Mouse (Mus musculus) cerebellum, adult 18-20 months (tissue): Measurements from ENCODE around the gene Mpl.

Experiments used
- DNase-seq, 2 experiments: peaks; one replicate each; pipeline ENCODE4 v3.0.0; 2021

The Mpl gene

DNA sequence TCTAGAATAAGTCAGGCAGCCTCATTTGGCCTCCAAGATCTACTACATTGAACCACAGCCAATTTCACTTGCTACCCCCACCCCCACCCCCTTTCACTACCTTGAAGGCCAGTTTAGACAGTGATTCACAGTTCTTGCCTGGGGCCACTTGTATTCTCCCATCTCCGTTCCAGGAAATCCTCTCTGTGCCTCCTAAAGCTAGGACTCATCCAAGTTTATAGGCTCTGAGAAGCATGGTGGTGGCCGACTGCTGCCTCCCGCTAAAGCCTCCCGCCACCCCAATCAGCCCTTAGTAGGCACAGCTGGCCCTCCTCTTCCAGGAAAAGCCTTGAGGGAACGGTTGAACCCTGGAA is 29.9 kb downstream of the Mpl start:
- no peak for DNase-seq

DNA sequence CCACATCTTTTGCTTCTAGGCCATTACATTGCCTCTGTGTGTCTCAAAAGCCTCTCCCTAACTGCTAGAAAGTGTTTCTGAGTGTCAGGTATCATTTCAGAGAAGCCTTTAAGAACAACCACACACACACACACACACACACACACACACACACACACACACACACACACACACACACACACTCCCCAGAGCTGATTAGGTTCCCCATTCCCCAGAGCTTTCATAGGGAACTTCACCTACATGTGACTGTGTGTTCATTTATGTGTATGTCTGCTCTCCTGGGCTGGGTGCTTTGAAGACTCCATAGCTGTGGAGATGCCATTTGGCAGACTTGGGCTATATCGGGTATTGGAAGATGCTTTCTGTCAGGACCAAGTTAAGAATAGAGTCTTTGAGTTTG is 31.9 kb downstream of the Mpl start:
- DNase-seq, result no peak

DNA sequence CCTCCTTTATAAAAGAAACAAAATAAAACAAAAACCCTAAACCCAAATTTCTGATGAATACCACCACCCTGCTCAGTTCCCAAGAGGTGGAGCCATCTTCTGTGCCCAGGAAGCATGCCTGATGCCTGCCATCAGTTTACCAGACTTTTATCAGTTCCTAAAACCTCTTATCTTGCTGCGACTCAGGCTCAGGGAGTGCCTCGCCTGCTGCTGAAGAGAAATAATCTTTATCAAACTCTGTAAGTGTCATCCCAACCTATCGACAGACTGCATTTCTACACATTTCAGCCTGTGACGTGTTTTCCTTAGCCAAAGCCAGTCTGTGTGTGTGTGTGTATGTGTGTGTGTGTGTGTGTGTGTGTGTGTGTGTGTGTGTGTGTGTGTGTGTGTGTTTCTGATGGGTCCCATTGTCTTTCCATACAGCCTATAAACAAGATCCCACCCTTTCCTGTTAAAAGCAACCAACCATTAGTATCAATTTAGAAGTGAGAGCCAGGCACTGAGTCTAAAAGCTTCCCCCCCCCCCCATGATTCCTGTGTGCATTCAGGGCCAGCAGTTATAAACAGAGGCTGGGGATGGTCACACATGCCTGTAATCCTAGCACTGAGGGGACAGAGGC is 32.7 kb downstream of the Mpl start:
- DNase-seq, result no peak

DNA sequence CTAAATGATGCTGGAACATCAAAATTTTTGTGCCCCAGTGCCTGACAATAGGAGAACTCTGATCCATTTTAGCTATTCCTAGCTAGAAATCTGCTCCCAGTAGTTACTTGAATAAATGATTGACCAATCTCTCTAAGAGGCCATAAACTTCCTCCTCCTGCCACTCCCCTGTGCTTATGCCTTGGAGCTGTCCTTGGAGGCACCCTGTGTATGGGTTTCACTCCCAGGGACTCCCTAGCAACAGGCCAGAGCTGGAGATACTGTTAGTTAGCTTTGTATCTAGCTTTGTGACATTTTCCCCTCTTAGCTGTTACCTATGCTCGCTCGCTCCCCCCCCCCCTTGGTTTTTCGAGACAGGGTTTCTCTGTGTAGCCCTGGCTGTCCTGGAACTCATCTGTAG is 35.9 kb downstream of the Mpl start:
- DNase-seq, result no peak

DNA sequence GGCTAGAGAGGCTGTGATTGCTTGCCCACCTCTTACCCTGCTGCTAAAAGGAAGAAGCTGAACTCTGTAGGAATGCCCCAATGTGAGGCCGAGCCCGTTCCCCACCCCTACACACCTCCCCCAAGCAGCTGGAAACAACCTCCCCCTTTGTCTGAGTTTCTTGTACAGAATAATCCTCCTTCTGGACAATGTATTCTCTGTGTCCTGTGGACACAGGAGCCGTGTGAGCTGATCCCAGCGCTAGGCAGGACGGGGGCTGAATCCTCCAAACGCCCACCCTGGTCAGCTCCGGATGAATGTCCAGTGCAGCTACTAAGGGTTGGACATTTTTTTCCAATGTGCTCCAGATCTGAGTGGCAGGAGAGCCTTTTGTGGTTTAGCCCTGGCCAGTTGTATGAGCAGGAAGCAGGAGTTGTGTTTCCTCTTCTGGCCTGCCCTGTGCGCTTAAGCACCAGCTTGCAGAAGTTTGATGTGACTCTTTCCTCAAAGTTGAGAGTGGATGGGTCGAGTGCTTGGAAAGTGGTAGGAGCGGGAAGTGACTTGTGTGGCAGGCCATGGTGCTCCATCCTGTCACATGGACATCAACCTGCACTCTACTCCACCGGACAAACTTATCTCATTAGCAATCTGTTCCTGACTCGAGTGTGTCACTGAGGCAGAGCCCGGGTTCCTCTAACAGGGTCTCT is 40.1 kb downstream of the Mpl start:
- DNase-seq, result no peak

DNA sequence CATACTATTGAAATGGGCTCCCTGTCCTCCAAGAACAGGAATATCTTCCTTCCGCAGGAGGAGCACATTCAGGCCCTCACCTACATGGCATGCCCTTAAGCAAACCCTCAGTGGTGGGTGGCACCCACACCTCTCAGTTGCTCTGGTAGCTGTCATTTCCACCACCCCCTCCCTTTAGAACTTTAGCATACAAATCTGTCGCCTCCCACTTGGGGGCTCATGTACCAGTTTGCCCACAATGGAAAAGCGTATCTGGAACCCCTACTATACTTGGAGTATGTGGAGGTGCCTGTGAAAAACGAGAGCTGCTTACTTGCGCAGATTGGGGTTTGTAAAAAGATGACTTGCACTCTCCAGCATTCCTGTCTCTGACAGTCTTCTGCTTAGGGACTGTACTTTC is 41.0 kb downstream of the Mpl start:
- no peak for DNase-seq

DNA sequence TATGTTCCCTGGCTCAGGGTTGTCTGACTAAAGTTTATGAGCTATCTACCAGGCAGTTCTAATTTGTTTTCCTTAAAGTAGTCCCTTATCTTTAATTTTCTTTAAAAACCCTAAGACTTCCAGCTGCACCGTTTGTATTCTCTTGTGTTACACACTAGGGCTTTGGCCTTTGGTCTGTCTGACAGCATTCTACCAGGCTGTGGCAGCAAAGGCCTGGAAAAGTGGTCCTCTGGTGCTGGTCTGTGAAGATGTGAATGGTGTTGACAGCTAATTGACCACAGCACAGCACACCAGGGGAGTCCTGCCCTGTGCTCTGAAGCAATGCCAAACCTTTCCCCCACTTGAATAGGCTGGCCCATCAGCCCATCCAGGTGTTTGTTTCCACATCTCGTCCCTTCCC is 41.5 kb downstream of the Mpl start:
- no peak for DNase-seq

DNA sequence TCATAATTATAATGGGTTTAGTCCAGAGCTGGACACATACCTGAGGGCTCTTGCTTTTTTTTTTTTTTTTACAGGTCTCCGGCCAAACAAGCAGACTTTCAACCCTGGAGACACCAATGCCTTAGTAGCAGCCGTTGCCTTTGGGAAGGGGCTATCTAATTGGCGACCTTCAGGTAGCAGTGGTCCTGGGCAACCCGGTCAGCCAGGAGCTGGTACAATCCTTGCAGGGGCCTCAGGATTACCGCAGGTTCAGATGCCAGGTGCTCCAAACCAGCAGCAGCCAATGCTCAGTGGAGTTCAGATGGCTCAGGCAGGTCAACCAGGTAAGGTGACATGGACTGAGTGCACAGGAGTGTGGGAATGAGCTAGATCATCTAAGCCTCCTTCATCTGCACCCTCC is 43.8 kb downstream of the Mpl start:
- peak; percentile 35 to 38 for DNase-seq

DNA sequence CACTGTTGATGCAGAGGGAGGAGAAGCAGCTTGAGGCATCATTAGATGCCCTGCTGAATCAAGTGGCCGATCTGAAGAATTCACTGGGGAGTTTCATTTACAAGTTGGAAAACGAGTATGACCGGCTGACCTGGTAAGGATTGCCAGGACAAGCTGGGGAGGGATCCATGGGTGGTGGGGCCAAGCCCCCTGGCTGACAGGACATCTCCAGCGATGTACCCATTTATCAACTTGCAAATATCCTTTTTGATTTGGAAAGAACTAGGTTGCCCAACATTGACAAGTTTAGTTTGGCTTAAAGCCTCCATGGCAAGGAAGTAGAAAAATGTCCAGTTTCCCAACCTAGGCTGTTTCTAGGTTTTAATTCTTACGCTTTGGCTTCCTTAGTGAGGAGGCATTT is 46.4 kb downstream of the Mpl start:
- no peak for DNase-seq

DNA sequence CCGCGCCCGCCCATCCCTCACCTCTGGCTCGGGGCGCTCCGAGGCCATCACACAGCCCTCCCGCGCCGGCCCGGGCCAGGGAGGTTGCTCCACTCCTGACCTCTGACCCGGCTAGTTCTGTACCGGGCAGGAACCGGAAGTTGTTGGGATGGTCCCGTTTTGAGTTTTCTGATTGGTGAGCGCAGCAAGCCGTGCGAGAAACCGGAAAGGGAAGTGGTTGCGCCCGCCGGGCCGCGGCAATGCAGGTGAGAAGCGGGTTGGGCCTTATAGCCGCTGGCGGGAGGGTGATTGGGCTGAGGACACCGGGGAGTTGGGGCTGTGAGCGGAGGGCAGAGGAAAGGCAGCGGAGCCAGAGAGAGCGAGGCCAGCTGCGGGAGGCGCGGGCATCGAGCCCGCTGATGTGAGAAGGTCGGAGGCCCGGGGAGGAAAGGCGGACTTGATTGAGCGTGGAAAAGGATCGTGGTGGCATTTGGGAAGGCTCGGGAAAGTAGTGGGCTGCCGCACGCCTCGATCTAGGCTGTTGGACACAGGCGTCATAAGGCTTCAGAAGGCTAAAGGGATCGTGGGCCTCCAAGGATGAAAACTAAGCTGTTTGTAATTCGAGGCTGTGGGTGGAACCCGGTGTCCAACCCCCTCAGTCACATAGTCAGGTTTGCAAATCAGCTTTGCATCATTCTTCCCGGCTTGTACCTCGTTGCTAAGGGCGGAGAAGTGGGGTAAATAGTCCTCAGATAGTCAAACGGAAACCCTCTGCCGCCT is 48.0 kb downstream of the Mpl start, which contains the start of the genes Szt2 and Med8:
TSS of gene Szt2 (minus strand) at position 132 of the 759 bp plus-strand sequence.
TSS of gene Med8 (plus strand) at position 196 of the 759 bp plus-strand sequence.
- DNase-seq, result peak; percentile 89 to 94

DNA sequence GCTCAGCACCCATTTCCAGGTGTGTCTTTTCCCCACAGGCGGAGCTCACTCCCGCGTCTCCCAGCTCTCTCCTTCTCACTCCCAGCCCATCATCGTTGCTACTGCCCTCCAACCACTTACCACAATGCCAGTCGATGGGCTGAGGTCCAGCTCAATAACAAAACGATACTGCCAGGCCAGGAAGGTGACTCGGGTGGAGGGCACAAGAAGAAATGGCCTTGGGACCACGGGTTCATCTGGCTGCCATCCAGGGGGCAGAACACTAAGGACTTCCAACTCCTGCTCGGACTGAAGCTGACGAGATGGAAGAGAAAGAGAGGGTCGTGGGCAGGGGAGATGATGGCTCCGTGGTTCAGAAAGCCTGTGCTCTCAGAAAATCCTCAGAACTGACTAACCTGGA is 54.6 kb downstream of the Mpl start:
- no peak for DNase-seq

DNA sequence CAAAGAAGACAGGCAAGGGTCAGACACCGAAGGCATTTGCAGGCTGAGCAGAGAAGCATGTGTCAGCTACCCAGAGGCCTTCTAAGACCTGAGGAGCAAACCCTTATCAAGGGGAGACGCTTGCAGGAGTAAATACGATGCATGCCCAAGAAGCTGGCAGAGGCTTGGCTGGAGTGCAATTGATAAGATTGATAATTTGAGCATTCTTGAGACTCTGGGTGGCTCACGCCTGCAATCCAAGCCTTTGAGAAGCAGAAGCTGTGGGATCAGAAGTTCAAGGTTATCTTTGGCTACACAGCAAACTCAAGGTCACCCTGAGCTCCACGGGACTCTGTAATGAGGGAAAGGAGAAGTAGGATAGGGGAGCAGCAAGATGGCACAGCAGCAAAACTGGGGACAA is 55.4 kb downstream of the Mpl start:
- no peak for DNase-seq

DNA sequence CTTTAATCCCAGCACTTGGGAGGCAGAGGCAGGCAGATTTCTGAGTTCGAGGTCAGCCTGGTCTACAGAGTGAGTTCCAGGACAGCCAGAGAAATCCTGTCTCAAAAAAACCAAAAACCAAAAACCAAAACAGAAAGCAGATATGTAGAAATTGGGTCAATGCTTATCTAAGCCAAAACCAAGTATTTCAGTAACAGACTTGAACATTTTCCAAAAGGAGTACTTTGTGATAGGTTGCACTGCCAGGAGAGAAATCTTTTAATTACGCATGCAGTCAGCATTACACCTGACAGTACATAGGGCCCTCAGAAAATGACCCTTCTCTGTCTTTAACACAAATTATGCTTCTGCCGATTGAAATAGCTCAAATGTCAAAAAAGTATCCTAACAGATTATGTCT is 55.9 kb downstream of the Mpl start:
- no peak for DNase-seq

DNA sequence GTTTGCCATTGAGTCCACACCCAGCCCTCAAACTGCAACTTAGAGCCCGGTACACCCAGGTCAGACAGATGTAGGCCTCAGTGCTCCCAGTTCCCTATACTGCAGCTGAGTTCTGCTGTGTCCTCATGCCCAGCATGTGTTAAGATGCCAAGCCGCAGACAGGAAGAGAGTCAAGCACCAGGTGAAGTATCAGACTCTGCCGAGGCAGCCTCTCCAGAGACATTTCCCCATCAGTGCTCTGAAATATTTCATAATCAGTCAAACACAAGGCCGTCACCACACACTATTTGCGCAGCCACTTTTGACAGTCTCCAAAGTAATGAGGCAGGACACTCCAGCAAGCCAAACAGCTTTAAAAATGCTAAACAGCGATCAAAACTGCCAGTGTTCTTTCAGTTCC is 58.9 kb downstream of the Mpl start:
- no peak for DNase-seq

DNA sequence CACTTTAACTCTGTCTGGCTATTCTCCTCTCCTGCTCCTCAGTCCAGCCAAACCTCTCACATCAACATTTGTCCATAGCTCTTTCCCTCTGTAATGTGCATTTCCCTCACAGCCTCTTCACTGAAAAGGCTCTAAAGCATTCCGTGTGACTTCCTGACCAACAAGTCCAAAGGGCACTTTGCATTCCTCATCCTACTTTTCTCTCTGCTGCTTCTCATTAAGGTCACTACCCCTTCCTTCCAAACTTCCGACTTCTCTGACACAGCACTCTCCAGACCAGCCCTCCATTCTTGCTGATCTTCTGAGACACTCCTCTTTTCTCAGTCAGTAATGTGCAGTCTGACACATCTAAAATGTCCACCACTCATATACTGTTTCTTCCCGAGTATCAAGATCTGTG is 60.9 kb downstream of the Mpl start:
- no peak for DNase-seq

DNA sequence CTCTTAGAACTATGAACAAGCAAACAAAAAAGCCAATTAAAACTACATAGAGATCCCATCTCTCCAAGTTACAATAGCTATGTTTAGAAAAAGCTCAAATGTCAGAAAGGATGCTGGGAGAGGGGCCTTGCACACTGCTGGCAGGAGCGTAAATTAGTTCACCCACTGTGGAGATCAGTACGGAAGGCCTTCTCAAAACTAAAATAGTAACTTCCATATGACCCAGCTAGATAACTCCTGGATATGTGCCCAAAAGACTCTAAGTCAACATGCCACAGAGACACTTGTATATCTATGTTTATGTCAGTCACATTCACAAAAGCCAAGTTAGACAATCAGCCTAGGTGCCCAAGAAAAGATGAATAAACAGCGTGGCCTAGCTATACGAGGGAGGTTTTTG is 62.0 kb downstream of the Mpl start:
- DNase-seq, result no peak

DNA sequence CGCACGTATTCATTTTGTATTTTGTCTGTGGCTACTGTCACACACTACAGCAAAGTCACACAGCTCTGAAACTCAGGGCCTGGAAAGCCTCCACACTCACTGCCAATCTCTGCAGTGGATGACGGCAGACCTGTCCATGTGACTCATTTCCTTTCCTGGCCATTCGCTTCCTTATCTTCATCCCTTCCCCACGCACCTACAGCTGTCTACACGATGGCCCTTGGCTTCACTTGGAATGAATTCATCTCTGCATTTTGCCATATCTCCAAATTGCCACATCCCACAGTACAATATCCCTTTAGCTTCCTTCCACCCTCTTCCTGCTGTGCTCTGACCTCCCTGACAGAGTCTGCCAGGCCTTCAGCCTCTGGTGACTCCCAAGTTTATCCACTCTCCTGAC is 62.8 kb downstream of the Mpl start:
- no peak for DNase-seq
